12 mouse cellular contexts compared by ENCODE assay signal in genomic region chr7:49213011-49213410, GRCm38 (mm10).
DNase-seq lines count a peak whose midpoint lies in the region; ATAC-seq lines count a peak whose summit lies in the region.
"Had no signal": no experiment of that assay in that cellular context is flagged by ENCODE, and none has a peak within 500 bp of the region (broad histone marks: within the 10 kb centered on the region; RNA-seq: fewer than 3 reads in every experiment).

No protein-coding gene starts in this region.

- peaks cover 15% of the 10 kb centered on the region for H3K4me1 ChIP-seq in forebrain, embryonic 12.5 days
- H3K4me1 ChIP-seq: stomach, embryonic 15.5 days had no signal

- no peak overlapping the region for H3K27ac ChIP-seq in forebrain, embryonic 12.5 days
- H3K27ac ChIP-seq: embryonic facial prominence, embryonic 13.5 days; stomach, embryonic 15.5 days had no signal

- no peak overlapping the region for H3K4me2 ChIP-seq in forebrain, embryonic 12.5 days
- H3K4me2 ChIP-seq: embryonic facial prominence, embryonic 13.5 days; stomach, embryonic 15.5 days had no signal

- 91% methylated on average over 4 of the region's 4 CpGs for WGBS in forebrain, embryonic 12.5 days

- DNase-seq in gastrocnemius, postnatal 14 days: peak; percentile 30
- DNase-seq in gastrocnemius, postnatal 4 days (ENCODE audit: low spot score in 2 of 2): no peak
- peak; percentile 55 for DNase-seq in adipocyte (ENCODE audit: low spot score)
- DNase-seq in cerebellum, postnatal 10 days: peak; percentile 81 to 83
- peak; percentile 58 to 62 for DNase-seq in heart, postnatal 36 days
- DNase-seq in layer of hippocampus, adult 11-12 months (ENCODE audit: low spot score): no peak
- DNase-seq in thymus, adult 18-20 months: no peak
- DNase-seq: left cerebral cortex, postnatal 4 days had no signal

- H3K9me3 ChIP-seq in forebrain, embryonic 12.5 days: no peaks in the 10 kb centered on the region
- H3K9me3 ChIP-seq: embryonic facial prominence, embryonic 13.5 days; stomach, embryonic 15.5 days had no signal

- no peaks in the 10 kb centered on the region for H3K27me3 ChIP-seq in forebrain, embryonic 12.5 days
- H3K27me3 ChIP-seq: embryonic facial prominence, embryonic 13.5 days; stomach, embryonic 15.5 days had no signal

- H3K36me3 ChIP-seq in forebrain, embryonic 12.5 days (replicated peaks): no peaks in the 10 kb centered on the region
- H3K36me3 ChIP-seq: embryonic facial prominence, embryonic 13.5 days; stomach, embryonic 15.5 days had no signal

- ATAC-seq in forebrain, embryonic 12.5 days (ENCODE audit: low FRiP score): no peak

- no peak overlapping the region for H3K9ac ChIP-seq in forebrain, embryonic 12.5 days
- H3K9ac ChIP-seq: embryonic facial prominence, embryonic 13.5 days; stomach, embryonic 15.5 days had no signal

- no peak overlapping the region for H3K4me3 ChIP-seq in forebrain, embryonic 12.5 days (replicated peaks)
- H3K4me3 ChIP-seq: embryonic facial prominence, embryonic 13.5 days; megakaryocyte, embryonic 14.5 days; stomach, embryonic 15.5 days had no signal

- intact Hi-C loops in gastrocnemius, postnatal 14 days (cut with DNase I; ENCODE audit: low total_unique reads): no loop called here
- intact Hi-C loops in heart, postnatal 36 days (cut with DNase I): no loop called here

Comparison
In these comparisons a context has a peak if more than half of its experiments do, and no peak if none do; other contexts are left out.
1. DNase-seq: peak in gastrocnemius, postnatal 14 days (single experiment), adipocyte (single experiment), cerebellum, postnatal 10 days (2 of 2) and heart, postnatal 36 days (2 of 2); none in gastrocnemius, postnatal 4 days (0 of 2), layer of hippocampus, adult 11-12 months (single experiment) and thymus, adult 18-20 months (0 of 2).